Mouse (Mus musculus) cerebellum, adult 2 months (tissue): ENCODE results near the gene Ubb.

Source experiments
- CTCF ChIP-seq: fragments of 200-500 bp; IDR thresholded peaks from 2 replicates; pipeline ENCODE4 v1.5.1; 2011; ENCODE audit warnings: low read depth, mild to moderate bottlenecking, control low read depth, low read length, moderate library complexity, borderline replicate concordance; ENCODE audit not compliant: insufficient read depth
- POLR2A ChIP-seq: fragments of 200-500 bp; IDR thresholded peaks from 2 replicates; pipeline ENCODE4 v1.6.1; 2011; ENCODE audit warnings: low read length, control low read depth, borderline replicate concordance; ENCODE audit not compliant: insufficient read depth

DNA sequence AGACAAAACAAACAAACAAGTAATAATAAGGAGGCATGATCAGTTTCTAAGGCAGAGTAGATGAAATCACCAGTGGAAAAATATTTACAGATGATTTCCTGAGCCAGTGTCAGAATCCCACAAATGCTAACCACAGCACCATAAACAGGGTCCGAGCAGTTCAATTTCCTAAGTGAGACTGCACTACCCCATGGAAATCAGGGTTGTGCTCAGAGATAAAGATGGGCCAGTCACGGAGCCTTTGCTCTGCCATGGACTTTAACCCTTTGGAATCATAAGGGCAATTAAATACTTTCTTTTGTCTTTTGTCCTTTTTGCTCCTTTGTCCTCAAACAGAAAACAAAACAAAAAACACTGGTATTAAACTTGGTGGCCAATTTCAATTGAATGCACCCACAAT, 28.7 kb upstream of the Ubb start:
- TF ChIP-seq POLR2A = no peak
- no peak for TF ChIP-seq CTCF
